Mouse (Mus musculus): Measurements from ENCODE around the gene Trim56. TPM values are rescaled to one million over a fixed set of nuclear protein-coding genes. Genes with fewer than 3 reads are reported as not detected.

The Trim56 gene
- polyA plus RNA-seq, 1 experiment from 2014 or later, result 7.4 TPM

DNA sequence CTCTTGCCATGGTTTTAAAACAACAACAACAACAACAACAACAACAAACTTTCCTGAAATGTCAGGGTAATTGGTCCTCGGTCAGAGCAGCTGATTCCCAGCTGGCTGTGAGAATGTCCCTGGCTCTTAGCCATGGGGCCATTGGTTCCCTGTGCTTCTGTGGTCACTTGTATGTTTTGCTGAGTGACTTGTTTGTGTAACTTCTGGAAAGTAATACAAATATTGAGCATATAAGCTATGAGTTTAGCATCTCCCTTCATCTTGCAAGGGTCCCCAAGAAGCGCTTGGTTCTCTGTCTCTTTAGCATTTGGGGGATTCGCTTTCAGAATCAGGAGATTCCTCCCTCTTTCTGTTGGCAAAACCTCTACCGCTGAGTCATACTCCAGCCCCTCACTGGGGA lies 9.6 kb downstream of the Trim56 start:
- H3K27me3 ChIP-seq (ENCODE audit: insufficient read depth, poor library complexity, severe bottlenecking), result no peaks in the 10 kb centered on the region
- no peak overlapping the region for H3K27ac ChIP-seq
- 0 out of 2 replicates have a peak, but pooled peaks cover 4% of the 10 kb centered on the region for H3K9me3 ChIP-seq
- no peak overlapping the region for H3K4me3 ChIP-seq
- H3K4me1 ChIP-seq, result peaks cover 23% of the 10 kb centered on the region
- H3K36me3 ChIP-seq, result peaks cover 8% of the 10 kb centered on the region; the same call in 1 of the 2 replicates
- WGBS, result 76% methylated on average over 4 of the region's 4 CpGs
- no peak for DNase-seq (ENCODE audit: low spot score)

DNA sequence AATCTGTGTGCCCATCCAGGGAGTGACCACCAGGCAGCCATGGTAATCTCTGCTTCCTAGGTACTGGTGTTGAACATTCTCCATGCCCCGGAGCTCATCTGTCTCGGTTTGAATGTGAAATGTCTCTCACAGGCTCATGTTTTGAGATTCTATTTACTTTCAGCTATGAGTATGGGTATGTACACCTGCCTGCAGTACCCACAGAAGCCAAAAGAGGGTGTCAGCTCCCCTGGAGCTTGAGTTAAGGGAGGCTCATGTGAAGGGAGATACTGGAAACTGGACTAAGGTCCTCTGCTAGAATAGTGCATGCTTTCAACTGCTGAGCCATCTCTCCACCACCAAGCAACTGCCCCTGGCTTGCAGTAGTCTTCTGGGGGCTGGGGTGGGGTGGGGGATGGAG lies 12.0 kb downstream of the Trim56 start:
- H3K27me3 ChIP-seq (ENCODE audit: insufficient read depth, poor library complexity, severe bottlenecking), result no peaks in the 10 kb centered on the region; the same call in 1 of the 2 replicates
- H3K27ac ChIP-seq, result peak overlapping the region; percentile 82
- H3K4me1 ChIP-seq, result peaks cover 21% of the 10 kb centered on the region
- H3K4me3 ChIP-seq, result no peak overlapping the region
- 85% methylated on average over 2 of the region's 2 CpGs for WGBS
- H3K9me3 ChIP-seq, result no peaks in the 10 kb centered on the region
- no peak for DNase-seq (ENCODE audit: low spot score)
- no peaks in the 10 kb centered on the region for H3K36me3 ChIP-seq

DNA sequence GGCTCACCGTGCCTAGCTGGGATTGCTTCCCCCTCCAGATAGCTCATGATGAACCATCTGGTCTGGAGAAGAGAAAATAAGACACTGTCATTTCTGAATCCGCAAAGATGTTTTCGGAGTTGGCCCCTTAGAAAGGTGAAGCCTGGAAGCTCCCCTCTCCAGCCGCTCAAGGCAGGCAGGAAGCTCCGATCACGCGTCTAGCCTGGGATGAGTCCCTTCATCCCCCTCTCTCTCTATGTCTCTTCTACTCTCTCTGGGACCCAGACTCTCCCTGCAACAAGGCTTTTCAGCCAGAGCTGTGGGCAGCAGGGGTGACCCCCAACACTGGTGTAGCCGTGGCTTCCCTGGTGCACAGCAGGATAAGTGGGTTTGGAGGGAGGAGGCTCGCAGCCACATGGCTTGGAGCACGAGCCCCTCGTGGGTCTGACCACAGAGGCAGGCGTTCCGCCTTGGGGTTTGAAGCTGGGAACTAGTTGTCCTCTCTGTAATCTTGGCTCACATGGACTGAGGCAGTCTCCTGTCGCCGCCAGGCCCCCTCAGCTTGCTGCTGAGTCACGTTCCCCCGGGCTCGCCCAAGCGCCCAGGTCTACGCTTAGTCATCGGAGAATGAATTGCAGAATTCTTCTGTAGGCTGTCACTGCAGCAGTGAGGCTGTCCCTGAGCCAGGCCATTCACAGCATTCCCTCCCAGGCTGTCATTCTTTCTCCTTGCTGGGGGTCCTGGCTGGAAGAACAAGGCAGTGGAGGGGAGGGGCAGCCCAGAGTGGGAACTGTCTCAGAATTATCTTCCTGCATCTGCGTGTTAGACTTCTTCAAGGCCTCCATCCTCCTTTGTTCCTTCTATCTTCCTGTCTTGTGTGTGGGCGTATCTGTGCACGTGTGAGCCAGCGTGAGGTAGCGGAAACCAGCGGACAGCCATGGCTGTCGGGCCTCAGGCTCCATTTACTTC lies 13.2 kb downstream of the Trim56 start:
- peak overlapping the region; percentile 29; the same call in 1 of the 2 replicates for H3K4me3 ChIP-seq
- WGBS, result 56% methylated on average over 28 of the region's 28 CpGs
- peaks cover 21% of the 10 kb centered on the region for H3K4me1 ChIP-seq

DNA sequence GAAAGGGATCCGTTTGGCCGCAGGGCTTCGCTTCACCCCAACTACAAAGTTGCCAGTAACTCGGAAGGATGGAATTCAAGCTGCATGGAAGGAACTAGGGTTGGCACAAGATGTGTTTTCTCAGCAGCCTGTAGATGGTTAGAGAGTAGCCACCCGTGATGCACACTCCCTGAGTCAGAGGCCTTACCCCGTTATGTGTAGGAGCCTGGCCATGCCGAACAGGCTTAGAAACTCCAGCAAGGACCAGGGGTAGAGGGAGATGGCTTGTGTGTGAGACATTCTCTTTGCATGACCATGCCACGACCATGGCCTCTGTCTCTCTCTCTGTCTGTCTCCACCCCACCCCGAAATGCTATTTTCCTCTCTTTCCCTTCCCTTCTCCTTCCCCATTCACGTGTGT lies 13.9 kb downstream of the Trim56 start:
- peaks cover 21% of the 10 kb centered on the region for H3K4me1 ChIP-seq
- WGBS, result 73% methylated on average over 10 of the region's 10 CpGs
- H3K36me3 ChIP-seq, result no peaks in the 10 kb centered on the region
- no peak overlapping the region for H3K4me3 ChIP-seq
- no peaks in the 10 kb centered on the region; the same call in 1 of the 2 replicates for H3K27me3 ChIP-seq (ENCODE audit: insufficient read depth, poor library complexity, severe bottlenecking)
- no peaks in the 10 kb centered on the region for H3K9me3 ChIP-seq
- peak overlapping the region; percentile 82; the same call in 1 of the 2 replicates for H3K27ac ChIP-seq
- DNase-seq (ENCODE audit: low spot score), result no peak

More for the DNA sequence above, 13.2 kb downstream of the Trim56 start:
- H3K9me3 ChIP-seq, result no peaks in the 10 kb centered on the region
- no peaks in the 10 kb centered on the region for H3K36me3 ChIP-seq
- H3K27me3 ChIP-seq (ENCODE audit: insufficient read depth, poor library complexity, severe bottlenecking), result no peaks in the 10 kb centered on the region; the same call in 1 of the 2 replicates
- H3K27ac ChIP-seq, result peak overlapping the region; percentile 82
- peak; percentile 90 for DNase-seq (ENCODE audit: low spot score)

DNA sequence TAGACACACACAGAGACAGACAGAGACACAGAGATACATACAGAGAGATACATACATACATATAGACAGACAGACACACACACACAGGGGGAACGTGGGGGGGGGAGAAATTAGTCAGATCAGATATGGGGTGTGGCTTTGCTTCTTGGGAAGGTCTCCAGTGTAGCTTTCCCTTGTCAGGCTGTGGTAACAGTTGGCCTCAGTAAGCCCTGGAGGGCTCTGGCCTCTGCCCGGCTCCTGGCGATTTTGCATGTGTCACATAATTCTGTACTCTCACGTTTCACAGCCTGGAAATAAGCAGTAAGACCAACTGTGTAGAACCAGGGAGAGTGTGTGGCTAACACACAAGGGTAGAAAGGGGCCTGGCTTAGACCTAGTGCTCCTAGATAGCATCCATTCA lies 15.3 kb downstream of the Trim56 start:
- no peak for DNase-seq (ENCODE audit: low spot score)
- no peaks in the 10 kb centered on the region; the same call in 1 of the 2 replicates for H3K27me3 ChIP-seq (ENCODE audit: insufficient read depth, poor library complexity, severe bottlenecking)
- H3K4me3 ChIP-seq, result no peak overlapping the region
- 60% methylated on average over 4 of the region's 4 CpGs for WGBS
- H3K4me1 ChIP-seq, result peaks cover 17% of the 10 kb centered on the region
- H3K36me3 ChIP-seq, result no peaks in the 10 kb centered on the region
- no peak overlapping the region for H3K27ac ChIP-seq
- no peaks in the 10 kb centered on the region for H3K9me3 ChIP-seq

DNA sequence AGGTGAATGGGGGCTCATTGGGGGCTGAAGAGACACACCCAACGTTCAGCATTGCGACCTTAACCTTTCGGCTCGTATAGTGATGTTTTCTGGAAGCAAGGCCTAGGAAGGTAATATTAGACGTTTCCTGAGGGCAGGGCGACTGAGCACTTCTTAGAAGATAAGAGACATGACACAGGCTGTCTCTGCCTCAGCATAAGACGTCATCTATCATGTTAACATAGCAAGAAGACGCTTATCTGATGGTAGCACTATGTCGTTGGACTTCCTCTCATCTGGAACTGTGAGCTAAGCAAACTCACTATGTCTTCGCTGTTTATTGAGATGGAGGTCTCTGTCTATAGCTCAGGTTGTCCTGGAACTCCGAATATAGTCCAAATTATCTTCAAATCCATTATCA lies 17.6 kb downstream of the Trim56 start:
- Histone ChIP-seq H3K36me3 (no peaks in the 10 kb centered on the region), H3K9me3 (no peaks in the 10 kb centered on the region), H3K4me3 (no peak overlapping the region), H3K27me3 (ENCODE audit: insufficient read depth, poor library complexity, severe bottlenecking) (no peaks in the 10 kb centered on the region; the same call in 1 of the 2 replicates), H3K27ac (no peak overlapping the region), H3K4me1 (peaks cover 13% of the 10 kb centered on the region)
- no peak for DNase-seq (ENCODE audit: low spot score)
- 68% methylated on average over 11 of the region's 11 CpGs for WGBS

DNA sequence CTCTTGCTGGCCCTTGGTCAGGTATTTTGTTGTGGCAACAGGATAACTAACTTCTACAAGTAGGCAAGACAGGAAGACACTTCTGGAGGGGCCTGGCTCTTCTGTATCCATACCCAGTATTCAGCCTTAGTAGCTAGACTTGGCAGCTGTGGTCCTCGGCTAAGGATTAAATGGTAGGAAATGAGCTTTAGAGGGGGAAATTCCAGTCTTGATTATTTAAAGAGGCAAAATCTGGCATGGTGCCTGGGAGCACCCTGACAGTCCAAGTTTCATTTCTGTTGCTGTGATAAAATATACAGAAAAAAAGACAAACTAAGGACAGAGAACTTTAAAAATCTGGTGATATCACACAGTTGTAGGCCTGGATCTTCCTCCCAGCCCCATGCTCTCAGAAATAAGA lies 20.0 kb downstream of the Trim56 start:
- Histone ChIP-seq H3K36me3 (no peaks in the 10 kb centered on the region), H3K27ac (no peak overlapping the region), H3K4me3 (no peak overlapping the region), H3K9me3 (no peaks in the 10 kb centered on the region), H3K4me1 (no peaks in the 10 kb centered on the region), H3K27me3 (ENCODE audit: insufficient read depth, poor library complexity, severe bottlenecking) (no peaks in the 10 kb centered on the region; the same call in 1 of the 2 replicates)
- no peak for DNase-seq (ENCODE audit: low spot score)
- WGBS, result 61% methylated on average over 1 of the region's 1 CpGs

DNA sequence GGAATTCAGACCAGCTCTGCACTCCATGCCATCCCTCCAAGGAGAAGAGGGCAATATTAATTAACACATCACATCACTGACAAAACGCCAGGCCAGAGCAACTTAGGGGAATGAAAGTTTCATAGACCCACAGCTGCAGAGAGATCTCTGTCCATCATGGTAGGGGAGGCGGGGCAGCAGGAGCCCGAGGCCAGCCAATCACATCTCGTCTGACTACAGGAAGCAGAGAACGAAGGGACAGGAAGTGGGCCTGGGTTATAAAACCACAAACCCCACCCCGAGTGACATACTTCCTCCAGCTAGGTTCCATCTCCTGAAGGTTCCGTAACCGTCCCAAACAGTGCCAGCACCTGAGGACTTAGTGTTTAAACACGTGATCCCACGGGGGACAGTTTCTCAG lies 20.9 kb downstream of the Trim56 start:
- no peak overlapping the region for H3K27ac ChIP-seq
- no peaks in the 10 kb centered on the region for H3K9me3 ChIP-seq
- H3K4me3 ChIP-seq, result no peak overlapping the region
- no peak for DNase-seq (ENCODE audit: low spot score)
- H3K36me3 ChIP-seq, result no peaks in the 10 kb centered on the region
- WGBS, result 78% methylated on average over 10 of the region's 10 CpGs
- H3K27me3 ChIP-seq (ENCODE audit: insufficient read depth, poor library complexity, severe bottlenecking), result no peaks in the 10 kb centered on the region; the same call in 1 of the 2 replicates
- H3K4me1 ChIP-seq, result no peaks in the 10 kb centered on the region

DNA sequence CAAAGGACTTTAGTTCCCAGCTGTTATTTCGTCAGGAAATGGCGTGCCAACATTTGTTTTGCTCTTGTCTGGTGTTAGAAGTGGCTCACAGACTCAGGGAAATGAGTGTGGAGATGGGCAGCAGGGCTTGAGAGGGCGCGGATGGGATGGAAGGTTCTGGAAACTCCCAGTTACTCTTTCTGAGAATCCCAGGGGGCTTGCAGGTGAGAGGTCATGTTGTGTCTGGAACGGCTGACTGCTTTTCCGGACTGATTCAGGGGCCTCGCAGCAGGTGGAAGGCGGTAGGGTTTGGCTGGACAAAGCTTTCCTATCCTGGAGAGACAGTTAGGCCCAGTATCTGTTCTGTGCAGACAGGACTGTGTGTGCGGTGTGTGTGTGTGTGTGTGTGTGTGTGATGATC lies 22.3 kb downstream of the Trim56 start:
- Histone ChIP-seq H3K9me3 (no peaks in the 10 kb centered on the region), H3K27me3 (ENCODE audit: insufficient read depth, poor library complexity, severe bottlenecking) (no peaks in the 10 kb centered on the region), H3K4me3 (no peak overlapping the region), H3K27ac (no peak overlapping the region), H3K36me3 (no peaks in the 10 kb centered on the region), H3K4me1 (0 out of 2 replicates have a peak, but pooled peaks cover 3% of the 10 kb centered on the region)
- DNase-seq (ENCODE audit: low spot score), result no peak
- 67% methylated on average over 9 of the region's 9 CpGs for WGBS

DNA sequence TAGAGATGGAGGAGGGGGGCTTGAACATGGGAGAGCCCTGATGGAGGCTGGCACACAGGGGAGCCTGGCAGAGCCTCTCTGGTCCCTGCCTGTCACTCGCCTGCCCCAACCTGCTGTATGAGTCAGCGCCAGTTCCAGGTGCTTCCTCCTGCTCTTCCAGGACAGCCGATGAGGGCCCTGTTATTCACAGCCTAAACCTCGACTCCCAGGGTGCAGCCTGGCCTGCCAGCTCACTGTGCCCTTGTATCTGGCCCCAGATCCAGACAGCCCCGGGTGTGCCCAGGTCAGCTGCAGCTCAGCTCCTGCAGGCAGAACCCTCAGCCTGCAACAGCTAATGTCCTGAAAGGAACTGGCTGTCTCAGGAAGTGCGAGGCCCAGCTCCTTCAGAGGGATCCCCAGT lies 24.4 kb downstream of the Trim56 start:
- Histone ChIP-seq H3K36me3 (no peaks in the 10 kb centered on the region), H3K27ac (no peak overlapping the region), H3K9me3 (no peaks in the 10 kb centered on the region), H3K4me3 (no peak overlapping the region), H3K27me3 (ENCODE audit: insufficient read depth, poor library complexity, severe bottlenecking) (no peaks in the 10 kb centered on the region), H3K4me1 (0 out of 2 replicates have a peak, but pooled peaks cover 3% of the 10 kb centered on the region)
- DNase-seq (ENCODE audit: low spot score), result no peak
- 66% methylated on average over 6 of the region's 6 CpGs for WGBS

DNA sequence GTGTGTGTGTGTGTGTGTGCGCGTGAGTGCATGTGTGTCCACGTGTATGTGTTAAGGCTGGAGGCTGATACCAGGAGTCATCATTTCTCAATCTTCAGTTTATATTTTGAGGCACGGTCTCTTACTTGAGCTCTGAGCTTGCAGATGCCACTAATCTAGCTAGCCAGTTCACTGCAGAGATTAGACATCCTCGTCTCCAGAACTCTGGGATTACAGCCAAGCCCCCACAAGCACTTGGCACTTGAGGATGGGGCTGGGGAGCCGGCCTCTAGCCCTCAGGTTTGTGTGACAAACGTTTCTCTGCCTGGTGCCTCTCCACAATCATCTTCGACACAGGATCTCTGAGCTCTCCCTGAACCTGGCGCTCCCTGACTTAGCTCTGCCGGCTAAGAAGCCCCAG lies 25.1 kb downstream of the Trim56 start:
- no peak for DNase-seq (ENCODE audit: low spot score)
- H3K4me1 ChIP-seq, result 0 out of 2 replicates have a peak, but pooled peaks cover 3% of the 10 kb centered on the region
- 68% methylated on average over 10 of the region's 10 CpGs for WGBS
- H3K9me3 ChIP-seq, result no peaks in the 10 kb centered on the region
- no peak overlapping the region for H3K4me3 ChIP-seq
- H3K36me3 ChIP-seq, result no peaks in the 10 kb centered on the region
- H3K27me3 ChIP-seq (ENCODE audit: insufficient read depth, poor library complexity, severe bottlenecking), result no peaks in the 10 kb centered on the region
- no peak overlapping the region for H3K27ac ChIP-seq

DNA sequence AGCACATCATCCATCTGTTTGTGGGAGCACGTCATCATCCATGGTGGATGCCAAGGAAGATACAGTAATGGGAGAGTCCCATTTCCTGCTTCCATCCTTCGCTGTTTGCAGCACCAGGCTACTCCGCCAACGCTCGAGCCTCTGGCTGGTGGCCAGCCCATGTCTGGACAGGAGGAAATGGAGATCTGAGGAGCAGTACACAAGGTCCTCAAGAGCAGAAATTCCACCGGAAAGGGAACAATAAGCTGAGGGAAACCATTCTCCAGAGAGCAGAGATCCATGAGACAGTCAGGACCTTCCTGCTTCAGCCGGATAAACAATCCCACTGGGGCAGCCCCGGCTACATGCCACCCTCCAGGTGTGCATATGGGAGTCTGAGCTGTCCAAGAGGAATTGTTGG lies 28.6 kb downstream of the Trim56 start:
- no peak for DNase-seq (ENCODE audit: low spot score)
- Histone ChIP-seq H3K27me3 (ENCODE audit: insufficient read depth, poor library complexity, severe bottlenecking) (no peaks in the 10 kb centered on the region), H3K4me1 (0 out of 2 replicates have a peak, but pooled peaks cover 3% of the 10 kb centered on the region), H3K36me3 (no peaks in the 10 kb centered on the region), H3K9me3 (no peaks in the 10 kb centered on the region), H3K4me3 (no peak overlapping the region), H3K27ac (no peak overlapping the region)
- WGBS, result 78% methylated on average over 8 of the region's 8 CpGs

DNA sequence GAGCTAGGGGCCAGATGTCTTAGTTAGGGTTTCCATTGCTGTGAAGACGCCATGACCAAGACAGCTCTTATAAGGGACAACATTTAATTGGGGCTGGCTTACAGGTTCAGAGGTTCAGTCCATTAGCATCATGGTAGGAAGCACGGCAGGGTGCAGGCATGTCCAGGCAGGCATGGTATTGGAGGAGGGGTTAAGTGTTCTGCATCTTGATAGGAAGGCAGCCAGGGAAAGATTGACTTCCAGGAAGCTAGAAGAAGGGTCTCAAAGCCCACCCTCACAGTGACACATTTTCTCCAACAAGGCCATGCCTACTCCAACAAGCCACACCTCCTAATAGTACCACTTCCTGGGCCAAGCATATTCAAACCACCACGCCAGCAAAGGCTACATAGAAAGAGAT lies 30.3 kb downstream of the Trim56 start:
- no peak overlapping the region for H3K4me3 ChIP-seq
- H3K4me1 ChIP-seq, result peaks cover 10% of the 10 kb centered on the region; the same call in 1 of the 2 replicates
- H3K27me3 ChIP-seq (ENCODE audit: insufficient read depth, poor library complexity, severe bottlenecking), result no peaks in the 10 kb centered on the region
- no peaks in the 10 kb centered on the region for H3K36me3 ChIP-seq
- DNase-seq (ENCODE audit: low spot score), result no peak
- H3K9me3 ChIP-seq, result no peaks in the 10 kb centered on the region
- H3K27ac ChIP-seq, result no peak overlapping the region
- WGBS, result 86% methylated on average over 3 of the region's 3 CpGs
